Mouse (Mus musculus) kidney, adult 2 months (tissue): ENCODE results near the gene Ankrd54. TPM values are rescaled to one million over a fixed set of nuclear protein-coding genes. Genes with fewer than 3 reads are reported as not detected.
A peak's percentile ranks its signal among the peaks of the same experiment; 100 is the strongest.

ENCODE experiments used
- DNase-seq: peaks from one replicate; pipeline ENCODE4 v3.0.0; 2021
- H3K27ac ChIP-seq: fragments of 200-500 bp; 2 replicates; pipeline ENCODE4 v1.5.1; 2012; ENCODE audit warnings: low read depth, low read length, control low read depth, inconsistent platforms; ENCODE audit not compliant: insufficient read depth
- H3K27me3 ChIP-seq: fragments of 200-500 bp; replicated peaks from 2 replicates; pipeline ENCODE4 v1.6.1; 2012; ENCODE audit warnings: mild to moderate bottlenecking, moderate library complexity, low read length, inconsistent platforms; ENCODE audit not compliant: control insufficient read depth, insufficient read depth
- H3K36me3 ChIP-seq: fragments of 200-500 bp; 2 replicates; pipeline ENCODE4 v1.6.1; 2012; ENCODE audit warnings: mild to moderate bottlenecking, moderate library complexity, low read length, inconsistent platforms; ENCODE audit not compliant: control insufficient read depth, insufficient read depth
- H3K4me1 ChIP-seq: fragments of 200-500 bp; 2 replicates; pipeline ENCODE4 v1.6.1; 2011; ENCODE audit warnings: low read length; ENCODE audit not compliant: control insufficient read depth, insufficient read depth
- H3K4me3 ChIP-seq: fragments of 200-500 bp; 2 replicates; pipeline ENCODE4 v1.5.1; 2011; ENCODE audit warnings: mild to moderate bottlenecking, low read depth, low read length, control low read depth; ENCODE audit not compliant: insufficient read depth
- CTCF ChIP-seq: fragments of 200-500 bp; conservative IDR thresholded peaks from 2 replicates; pipeline ENCODE4 v1.5.1; 2011; ENCODE audit warnings: low read depth, mild to moderate bottlenecking, control low read depth, low read length, moderate library complexity, mixed read lengths; ENCODE audit not compliant: insufficient read depth, insufficient read length
- POLR2A ChIP-seq: fragments of 200-500 bp; IDR thresholded peaks from one replicate; pipeline ENCODE4 v1.6.1; 2011; ENCODE audit warnings: low read depth, low read length, control low read depth
- WGBS: fragments of 180-500 bp; shearing (Covaris S2); methylation state at CpG from one replicate; pipeline ENCODE4 v1.1.7; 2018; 5-methylcytosine and 5-hydroxymethylcytosine counted together
- polyA plus RNA-seq: library from polyadenylated mRNA; depleted of rRNA; stranded (reverse); fragments of >200 nt; gene quantifications from 2 replicates; pipeline ENCODE4 v1.2.3, GENCODE M21; 2012

Gene Ankrd54
- polyA plus RNA-seq, 1 experiment: 38.9 TPM

DNA sequence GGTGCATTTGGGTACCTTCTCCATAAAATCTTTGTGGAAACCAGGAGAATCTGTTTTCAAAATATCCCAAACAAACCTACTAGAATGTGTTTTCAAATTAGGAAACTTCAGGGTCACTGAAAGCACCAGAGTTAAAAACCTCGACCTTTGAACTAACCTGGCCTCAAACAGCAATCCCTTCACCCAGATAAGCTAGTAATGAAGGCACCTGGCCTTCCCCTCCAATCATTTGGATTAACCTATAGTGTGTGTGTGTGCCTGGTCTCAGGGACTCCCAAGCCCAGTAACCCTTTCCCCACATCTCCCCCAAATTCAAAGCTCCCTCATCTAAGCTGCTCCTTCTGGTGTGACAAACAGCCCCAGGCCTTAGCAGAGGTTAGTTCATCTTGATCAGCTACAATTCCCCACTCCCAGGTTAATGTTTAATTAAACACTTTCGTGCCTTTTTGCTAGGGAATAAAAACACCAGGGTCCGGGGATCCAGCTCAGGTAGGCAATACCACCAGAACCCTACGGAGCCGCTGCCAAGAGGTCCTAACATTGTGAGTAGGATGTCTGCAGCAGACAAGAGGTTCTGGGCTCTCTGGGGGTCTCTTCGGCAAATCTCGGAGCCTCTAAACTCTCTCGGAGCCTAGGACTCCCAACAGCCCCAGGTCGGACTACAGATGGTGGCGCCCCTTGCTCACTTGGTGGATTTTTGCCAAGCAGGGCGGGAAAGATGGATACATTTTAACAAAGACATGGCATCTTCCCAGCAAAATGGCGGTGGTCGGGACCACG is 36.0 kb downstream of the Ankrd54 start:
- 29% methylated on average over 14 of the region's 14 CpGs for WGBS
- Histone ChIP-seq H3K4me1 (peaks cover 18% of the 10 kb centered on the region; the same call in 1 of the 2 replicates), H3K4me3 (peak overlapping the region; percentile 69), H3K27ac (peak overlapping the region; percentile 89), H3K27me3 (no peaks in the 10 kb centered on the region), H3K36me3 (no peaks in the 10 kb centered on the region)
- no peak for TF ChIP-seq CTCF
- TF ChIP-seq POLR2A: no peak
- DNase-seq: peak; percentile 80

DNA sequence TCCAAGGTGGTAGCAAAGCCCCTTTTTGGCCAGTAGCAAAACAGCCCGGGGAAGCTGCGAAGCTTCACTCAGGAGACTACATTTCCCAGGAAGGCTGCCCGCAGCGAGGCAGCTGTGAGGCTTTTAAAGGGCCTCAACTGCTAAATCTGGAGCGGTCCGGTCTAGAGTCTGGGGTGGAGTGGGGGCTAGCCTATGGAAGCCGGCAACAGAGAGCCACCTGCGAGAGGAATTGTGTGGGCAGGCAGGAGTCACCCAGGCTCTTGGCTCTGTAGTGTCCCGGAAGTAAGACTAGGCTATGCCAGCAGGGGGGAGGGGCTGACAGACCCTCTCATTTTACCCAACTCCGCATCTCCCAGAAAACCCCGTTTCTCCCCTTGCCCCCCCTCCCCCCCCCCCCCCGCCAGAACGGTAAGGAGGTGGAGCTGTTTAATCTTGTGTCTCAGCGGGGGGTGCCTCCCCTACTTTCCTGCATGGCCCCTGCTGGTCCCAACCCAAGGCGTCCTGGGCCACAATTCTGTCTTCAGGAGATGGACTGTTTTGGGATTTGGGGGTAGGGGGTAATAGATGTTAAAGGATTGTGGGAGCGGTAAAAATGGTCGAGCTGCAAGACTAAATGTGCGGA is 36.9 kb downstream of the Ankrd54 start:
- no peak for TF ChIP-seq POLR2A
- TF ChIP-seq CTCF: no peak
- peaks cover 12% of the 10 kb centered on the region; the same call in 1 of the 2 replicates for H3K4me1 ChIP-seq
- WGBS: 23% methylated on average over 15 of the region's 18 CpGs
- peak overlapping the region; percentile 3; the same call in 1 of the 2 replicates for H3K4me3 ChIP-seq
- H3K27ac ChIP-seq: peak overlapping the region; percentile 89
- DNase-seq: peak; percentile 45
- no peaks in the 10 kb centered on the region for H3K36me3 ChIP-seq
- no peaks in the 10 kb centered on the region for H3K27me3 ChIP-seq

DNA sequence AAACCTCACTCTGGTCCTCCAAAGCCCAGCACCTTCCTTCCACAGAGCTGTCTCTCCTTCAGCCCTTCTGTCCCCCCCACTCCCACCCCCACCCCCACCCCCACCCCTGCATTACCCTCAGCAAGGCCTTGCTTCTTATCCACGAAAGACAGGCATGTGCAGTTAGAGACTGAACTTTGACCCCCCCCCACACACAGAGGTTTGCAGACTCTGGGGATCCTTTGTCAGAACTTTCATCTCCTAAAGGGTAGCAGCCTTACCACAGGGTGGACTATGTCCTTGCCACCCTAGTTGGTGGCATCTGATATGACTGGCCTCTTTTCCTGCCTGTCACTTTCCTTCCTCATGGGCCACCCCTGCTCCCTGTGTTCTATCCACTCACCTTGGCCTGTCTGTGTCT is 39.3 kb downstream of the Ankrd54 start:
- H3K27me3 ChIP-seq: no peaks in the 10 kb centered on the region
- no peak overlapping the region for H3K4me3 ChIP-seq
- peak overlapping the region; percentile 35; the same call in 1 of the 2 replicates for H3K27ac ChIP-seq
- H3K4me1 ChIP-seq: peaks cover 12% of the 10 kb centered on the region; the same call in 1 of the 2 replicates
- WGBS: 59% methylated on average over 1 of the region's 1 CpGs
- H3K36me3 ChIP-seq: no peaks in the 10 kb centered on the region
- TF ChIP-seq CTCF (no peak), POLR2A (no peak)
- DNase-seq: peak; percentile 61

DNA sequence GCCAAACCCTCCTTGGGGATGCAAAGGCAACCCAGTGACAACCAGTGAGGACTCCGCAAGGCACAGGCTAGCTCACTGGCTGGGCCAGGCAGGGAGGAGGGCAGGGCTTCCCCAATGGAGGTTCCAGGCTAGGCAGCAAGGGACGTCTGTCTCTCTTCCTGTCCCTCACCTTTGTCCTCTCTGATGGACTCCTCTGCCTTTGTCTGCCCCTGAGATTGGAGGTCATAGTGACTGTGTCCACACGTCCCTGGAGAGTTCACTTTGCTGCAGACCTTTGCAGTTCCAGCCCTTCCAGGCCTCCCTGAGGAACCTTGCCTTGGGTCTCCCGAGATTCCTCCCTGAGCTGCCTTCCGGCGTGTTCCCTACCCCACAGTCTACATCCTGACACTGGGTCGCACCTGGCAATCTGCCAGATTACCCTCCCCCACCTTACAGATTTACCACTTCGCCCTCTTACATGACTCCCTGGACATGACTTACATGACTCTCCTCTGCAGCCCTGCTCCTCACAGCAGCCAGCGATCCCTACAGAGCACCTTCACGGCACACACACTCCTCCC is 39.9 kb downstream of the Ankrd54 start:
- Histone ChIP-seq H3K36me3 (no peaks in the 10 kb centered on the region), H3K27me3 (no peaks in the 10 kb centered on the region), H3K27ac (peak overlapping the region; percentile 35; the same call in 1 of the 2 replicates), H3K4me1 (peaks cover 12% of the 10 kb centered on the region; the same call in 1 of the 2 replicates), H3K4me3 (no peak overlapping the region)
- WGBS: 45% methylated on average over 10 of the region's 10 CpGs
- DNase-seq: peak; percentile 20
- TF ChIP-seq CTCF (no peak), POLR2A (no peak)

DNA sequence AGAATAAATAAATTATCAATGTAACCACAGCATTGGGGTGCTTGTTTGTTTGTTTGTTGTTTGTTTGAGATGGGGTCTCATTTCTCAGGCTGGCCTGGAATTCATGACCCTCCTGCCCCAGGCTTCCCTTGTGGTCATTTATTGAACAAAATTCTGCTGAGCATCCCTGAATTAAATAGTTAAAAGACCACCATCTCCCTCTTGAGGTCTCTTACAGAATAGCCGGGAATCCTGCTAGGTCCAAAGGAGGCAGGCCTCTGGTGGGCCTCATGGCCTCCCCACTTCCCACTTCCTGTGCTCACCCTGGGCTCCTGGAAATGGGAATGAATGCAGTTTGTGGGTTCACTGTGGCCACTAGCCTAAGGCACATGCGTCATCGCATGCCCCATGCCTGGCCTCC is 43.8 kb downstream of the Ankrd54 start:
- TF ChIP-seq CTCF: no peak
- no peak overlapping the region for H3K27ac ChIP-seq
- DNase-seq: no peak
- H3K27me3 ChIP-seq: no peaks in the 10 kb centered on the region
- WGBS: 77% methylated on average over 3 of the region's 3 CpGs
- H3K4me3 ChIP-seq: no peak overlapping the region
- H3K36me3 ChIP-seq: no peaks in the 10 kb centered on the region
- peaks cover 6% of the 10 kb centered on the region; the same call in 1 of the 2 replicates for H3K4me1 ChIP-seq

DNA sequence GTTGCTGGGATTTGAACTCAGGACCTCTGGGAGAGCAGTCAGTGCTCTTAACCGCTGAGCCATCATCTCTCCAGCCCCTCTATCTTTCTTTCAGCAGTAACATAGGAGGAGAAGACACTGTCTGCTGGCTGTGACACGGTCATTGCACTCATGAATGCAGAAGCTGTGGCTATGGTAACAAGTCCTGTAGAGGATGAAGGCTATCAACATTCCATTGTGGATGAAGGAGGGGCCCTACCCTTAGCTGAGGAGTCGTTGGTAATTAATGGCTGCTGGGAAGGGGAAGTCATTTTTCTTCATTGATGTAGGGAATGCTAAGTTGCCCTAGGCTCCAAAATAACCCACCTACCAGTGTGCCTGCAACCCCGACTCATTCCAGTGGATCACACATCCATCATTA is 44.5 kb downstream of the Ankrd54 start:
- TF ChIP-seq CTCF (no peak), POLR2A (no peak)
- peak; percentile 13 for DNase-seq
- H3K36me3 ChIP-seq: no peaks in the 10 kb centered on the region
- H3K4me1 ChIP-seq: peaks cover 3% of the 10 kb centered on the region; the same call in 1 of the 2 replicates
- H3K4me3 ChIP-seq: no peak overlapping the region
- 25% methylated on average over 4 of the region's 4 CpGs for WGBS
- H3K27ac ChIP-seq: no peak overlapping the region
- H3K27me3 ChIP-seq: no peaks in the 10 kb centered on the region

DNA sequence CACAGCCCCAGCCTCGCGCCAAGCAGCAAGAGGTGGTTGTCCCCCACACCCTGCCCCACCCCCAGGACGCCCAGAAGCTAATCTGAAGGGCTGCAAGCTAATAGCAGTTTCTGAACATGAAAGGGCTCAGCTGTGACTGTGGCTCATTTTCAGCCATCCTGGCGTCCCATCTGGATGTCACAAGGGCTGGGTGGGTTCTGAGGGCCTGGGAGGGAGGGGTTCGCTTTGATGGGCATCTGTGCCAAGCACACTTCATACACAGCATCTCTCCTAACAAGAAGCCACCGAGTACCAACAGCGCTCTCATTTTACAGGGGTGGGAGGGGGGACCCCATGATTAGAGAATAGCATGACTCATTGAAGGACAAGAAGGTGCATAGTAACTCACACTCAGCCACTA is 49.3 kb downstream of the Ankrd54 start:
- H3K4me3 ChIP-seq: no peak overlapping the region
- 53% methylated on average over 7 of the region's 7 CpGs for WGBS
- TF ChIP-seq POLR2A (no peak), CTCF (no peak)
- no peaks in the 10 kb centered on the region for H3K36me3 ChIP-seq
- H3K27ac ChIP-seq: no peak overlapping the region
- DNase-seq: no peak
- H3K4me1 ChIP-seq: no peaks in the 10 kb centered on the region
- no peaks in the 10 kb centered on the region for H3K27me3 ChIP-seq
